Mouse (Mus musculus) cerebellum, adult 9-11 months (tissue): ENCODE measurements around the gene Gm10644.

Source experiments
- DNase-seq: peaks from one replicate; pipeline ENCODE4 v3.0.0; 2022

Gm10644 gene

GRCm38 (mm10) chr8:83893915-83894314 is 61.1 kb downstream of the Gm10644 start:
- DNase-seq: peak; percentile 88

DNA sequence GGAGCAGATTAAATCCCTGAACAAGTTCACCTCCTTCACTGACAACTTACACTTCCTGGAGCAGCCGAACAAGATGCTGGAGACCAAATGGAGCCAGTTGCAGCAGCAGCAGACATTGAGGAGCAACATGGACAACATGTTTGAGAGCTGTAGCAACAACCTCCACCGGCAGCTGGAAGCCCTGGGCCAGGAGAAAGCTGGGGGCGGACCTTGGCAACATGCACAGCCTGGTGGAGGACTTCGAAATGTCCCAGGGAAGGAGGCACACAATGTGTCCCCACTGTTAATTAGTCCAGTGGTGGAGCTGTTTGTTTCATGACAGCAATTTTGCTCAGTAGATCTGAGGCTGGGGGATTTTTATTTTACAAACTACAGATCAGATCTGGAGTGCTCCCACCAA is 62.9 kb downstream of the Gm10644 start:
- DNase-seq: no peak

- peak; percentile 16 for DNase-seq
Measured at GRCm38 (mm10) chr8:83888409-83888808, 66.6 kb downstream of the Gm10644 start.
